Mouse (Mus musculus): ENCODE data around the gene Dapk1. TPM values are rescaled to one million over a fixed set of nuclear protein-coding genes. Genes with fewer than 3 reads are reported as not detected.
A peak's percentile ranks its signal among the peaks of the same experiment; 100 is the strongest.

Dapk1 gene
- total RNA-seq, 2 experiments from 2014 or later: 2.2 to 5.1 TPM

DNA sequence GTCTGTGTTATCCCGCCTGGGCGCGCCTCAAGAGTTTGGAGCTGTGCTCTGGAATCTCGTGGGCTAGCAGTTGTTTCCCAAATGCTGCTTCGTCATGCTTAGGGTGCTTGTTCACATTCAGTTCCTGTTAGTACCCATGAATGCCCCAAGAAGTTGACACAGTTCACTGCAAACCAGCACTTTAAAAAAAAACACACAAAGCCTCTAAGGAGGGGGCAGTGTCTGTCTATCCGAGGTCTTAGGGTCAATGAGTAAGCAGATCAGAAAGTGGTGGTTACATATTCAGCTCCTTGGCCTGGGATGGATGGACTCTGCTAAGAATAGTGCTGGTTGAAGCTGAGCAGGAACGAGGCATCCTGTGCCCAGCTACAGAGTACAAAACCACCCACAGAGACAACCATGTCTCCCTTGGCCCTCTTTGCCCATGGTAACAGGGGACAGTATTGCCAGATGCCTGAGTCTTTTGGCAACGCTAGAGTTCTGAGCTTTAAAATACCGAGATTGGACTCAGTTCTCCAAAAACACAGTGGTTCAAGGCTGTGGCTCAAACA is 59.0 kb downstream of the Dapk1 start:
- peak; percentile 37 for ATAC-seq (replicated peaks; ENCODE audit: poor library complexity)

DNA sequence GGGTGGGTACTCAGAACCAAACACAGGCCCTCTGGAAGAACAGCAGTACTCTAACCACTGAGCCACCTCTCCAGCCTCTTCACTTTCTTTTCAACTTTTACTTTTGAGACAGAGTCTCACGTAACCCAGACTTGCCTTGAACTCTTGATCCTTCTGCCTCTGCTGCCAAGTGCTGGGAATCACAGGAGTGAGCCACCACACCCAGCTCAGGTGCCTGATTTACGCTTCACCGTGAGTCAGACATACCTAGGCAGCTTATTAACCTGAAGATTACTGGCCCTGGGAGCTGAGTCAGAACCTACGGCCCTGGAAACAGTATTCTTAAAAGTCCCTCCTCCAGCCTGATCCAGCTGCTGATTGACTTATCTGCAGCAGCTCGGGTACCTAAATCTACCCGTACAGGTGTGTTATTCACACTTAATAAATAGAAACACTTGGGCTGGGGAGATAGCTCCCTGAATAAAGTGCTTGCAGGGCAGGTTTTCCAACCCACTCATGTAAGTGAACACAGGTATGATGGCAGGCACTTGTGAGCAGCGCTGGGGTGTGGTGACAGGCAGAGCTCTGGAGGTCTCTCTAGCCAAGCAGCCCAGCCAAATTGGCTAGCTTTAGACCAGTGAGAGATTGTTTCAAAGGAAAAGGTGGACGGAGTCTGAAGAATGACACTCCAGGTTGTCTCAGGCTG is 60.9 kb downstream of the Dapk1 start:
- no peak for ATAC-seq (replicated peaks; ENCODE audit: poor library complexity)

DNA sequence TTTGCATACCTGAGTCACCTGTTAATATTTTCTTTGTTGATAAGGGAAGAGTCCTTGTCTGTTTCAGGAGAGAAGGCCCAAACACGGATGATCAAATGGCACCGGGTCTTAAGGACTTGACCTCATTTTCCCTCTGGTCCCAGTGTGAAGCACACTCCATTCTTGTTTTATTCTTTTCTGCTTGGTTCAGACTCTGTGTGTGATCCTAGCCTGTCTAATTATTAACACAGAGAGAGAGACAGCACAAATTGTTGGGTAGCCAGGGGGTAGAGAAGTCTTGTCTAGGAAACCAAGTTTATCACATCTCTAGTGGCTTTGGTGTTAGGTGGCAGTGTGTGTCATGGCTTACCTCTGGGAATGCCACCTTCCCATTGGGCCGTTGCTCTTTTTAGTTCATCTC is 62.3 kb downstream of the Dapk1 start:
- ATAC-seq (replicated peaks; ENCODE audit: poor library complexity): no peak

- ATAC-seq (replicated peaks; ENCODE audit: poor library complexity): no peak
Observed at GRCm38 (mm10) chr13:60664816-60665215, 63.1 kb downstream of the Dapk1 start.

GRCm38 (mm10) chr13:60665402-60665801 is 63.7 kb downstream of the Dapk1 start:
- ATAC-seq (replicated peaks; ENCODE audit: poor library complexity): no peak

GRCm38 (mm10) chr13:60668036-60668435 is 66.3 kb downstream of the Dapk1 start:
- no peak for ATAC-seq (replicated peaks; ENCODE audit: poor library complexity)

GRCm38 (mm10) chr13:60670605-60671004 is 68.9 kb downstream of the Dapk1 start:
- ATAC-seq (replicated peaks; ENCODE audit: poor library complexity): peak; percentile 59

DNA sequence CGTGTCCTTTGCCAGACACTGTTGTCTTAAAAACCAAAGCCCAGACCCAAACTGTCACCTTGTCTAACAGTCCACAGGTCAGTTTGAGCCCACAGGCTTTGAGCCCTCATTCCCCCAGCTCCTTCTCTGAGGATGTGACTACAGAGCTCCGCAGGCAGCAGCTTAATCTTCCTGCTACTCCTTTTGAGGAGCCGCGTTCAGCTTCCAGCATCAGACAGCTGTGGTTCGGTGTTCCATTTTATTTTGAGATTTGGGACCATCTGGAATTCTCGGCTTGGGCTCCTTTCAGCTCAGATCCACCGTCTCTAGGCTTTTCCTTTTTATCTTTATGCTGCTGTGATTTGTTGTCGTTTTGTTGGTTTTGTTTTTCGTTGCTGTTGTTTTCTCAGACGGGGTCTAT is 69.5 kb downstream of the Dapk1 start:
- no peak for ATAC-seq (replicated peaks; ENCODE audit: poor library complexity)

DNA sequence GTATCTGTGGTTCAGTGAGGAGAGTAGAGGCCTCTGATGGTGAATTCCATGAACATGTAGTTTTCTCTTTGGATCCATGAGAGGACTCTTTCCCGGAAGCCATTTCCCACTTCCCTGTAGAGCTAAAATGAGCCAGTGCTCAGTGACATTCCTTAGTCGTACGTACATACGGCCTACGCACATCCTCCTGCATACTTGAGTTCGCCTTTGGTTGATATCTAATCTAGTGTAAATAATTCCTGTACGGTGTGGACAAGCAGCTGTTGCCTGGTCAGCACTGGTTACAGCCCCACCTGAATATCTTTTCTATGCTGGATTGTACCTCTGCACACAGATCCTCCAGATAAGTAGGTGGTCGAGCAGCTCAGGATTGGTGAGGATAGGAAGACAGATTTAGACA is 70.5 kb downstream of the Dapk1 start:
- ATAC-seq (replicated peaks; ENCODE audit: poor library complexity): no peak

DNA sequence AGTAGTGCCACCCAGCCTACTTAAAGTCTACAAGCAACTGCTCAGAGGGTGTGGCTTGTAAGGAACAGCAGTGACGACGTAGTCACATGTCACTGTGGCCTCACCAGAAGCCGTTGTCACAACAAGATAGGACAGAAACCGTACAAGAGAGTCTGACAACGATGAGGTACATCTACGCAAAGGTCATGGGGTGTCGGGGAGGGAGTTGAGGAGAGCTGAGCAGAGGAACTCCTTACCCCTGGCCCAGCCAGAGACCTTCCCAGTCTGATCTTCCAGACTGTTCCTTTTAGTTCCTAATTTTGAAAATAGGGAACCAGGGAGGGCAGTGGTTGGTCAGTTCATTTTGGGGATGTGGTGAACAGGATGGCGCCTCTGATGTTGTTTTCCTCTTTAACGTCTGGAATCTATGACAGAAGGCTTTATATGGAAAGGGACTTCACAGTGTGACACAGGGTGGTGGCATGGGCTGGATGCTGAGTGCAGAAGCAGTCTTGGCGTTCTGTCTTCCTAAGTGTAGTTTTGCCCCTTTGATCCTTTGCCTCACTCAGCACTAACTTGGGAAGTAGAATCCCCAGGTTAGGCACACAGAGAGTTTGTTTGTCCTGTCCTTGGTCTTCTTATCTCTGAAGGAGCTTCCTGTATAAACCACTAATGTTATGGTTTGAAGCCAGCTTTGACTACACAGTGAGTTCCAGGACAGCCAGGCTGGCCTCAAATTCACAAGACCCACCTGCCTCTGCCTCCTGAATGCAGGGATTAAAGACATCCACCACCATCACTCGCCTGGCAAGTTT is 71.3 kb downstream of the Dapk1 start:
- peak; percentile 70 for ATAC-seq (replicated peaks; ENCODE audit: poor library complexity)

DNA sequence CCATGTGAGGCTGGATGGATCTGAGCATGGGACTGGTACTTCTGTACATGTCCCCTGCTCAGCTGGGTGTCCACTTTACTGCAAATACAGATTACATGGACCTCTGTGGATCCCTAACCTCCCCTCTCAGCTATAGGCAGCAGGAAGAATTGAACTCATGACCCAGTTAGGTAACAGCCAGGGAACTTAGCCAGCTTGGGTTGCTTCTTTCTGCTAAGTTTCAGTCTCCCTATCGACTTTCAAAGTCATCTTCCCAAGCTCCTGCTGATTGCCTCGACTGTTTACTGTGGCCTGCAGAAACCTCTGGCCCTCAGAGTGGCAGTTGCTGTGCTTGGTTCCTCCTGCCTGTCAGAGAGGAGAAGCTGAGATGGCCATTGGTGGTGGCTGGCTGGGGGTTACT is 72.6 kb downstream of the Dapk1 start:
- peak; percentile 13 for ATAC-seq (replicated peaks; ENCODE audit: poor library complexity)

GRCm38 (mm10) chr13:60674911-60675310 is 73.2 kb downstream of the Dapk1 start:
- no peak for ATAC-seq (replicated peaks; ENCODE audit: poor library complexity)

DNA sequence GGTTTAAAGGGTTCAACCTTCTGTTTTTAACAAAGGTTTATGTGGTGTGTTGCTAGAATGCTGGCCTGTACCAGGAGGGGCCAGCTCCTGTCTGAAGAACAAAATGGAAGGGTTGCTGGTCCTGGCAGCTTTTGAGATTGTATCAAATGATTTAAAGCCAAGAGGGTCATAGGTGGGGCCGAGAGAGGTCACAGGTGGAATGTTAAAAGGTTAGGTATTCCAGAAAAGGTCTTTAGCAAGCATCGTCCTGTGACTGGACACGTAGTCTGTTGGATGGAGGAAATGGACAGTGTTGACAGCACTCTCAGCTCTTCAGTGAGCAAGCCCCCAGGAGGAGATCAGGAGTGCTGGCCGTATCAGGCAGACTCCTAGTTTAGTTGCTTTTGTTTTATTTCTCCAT is 73.7 kb downstream of the Dapk1 start:
- ATAC-seq (replicated peaks; ENCODE audit: poor library complexity): no peak

- no peak for ATAC-seq (replicated peaks; ENCODE audit: poor library complexity)
Observed at GRCm38 (mm10) chr13:60678912-60679311, 77.2 kb downstream of the Dapk1 start.

- ATAC-seq (replicated peaks; ENCODE audit: poor library complexity): no peak
Observed at GRCm38 (mm10) chr13:60682714-60683695, 81.3 kb downstream of the Dapk1 start.

DNA sequence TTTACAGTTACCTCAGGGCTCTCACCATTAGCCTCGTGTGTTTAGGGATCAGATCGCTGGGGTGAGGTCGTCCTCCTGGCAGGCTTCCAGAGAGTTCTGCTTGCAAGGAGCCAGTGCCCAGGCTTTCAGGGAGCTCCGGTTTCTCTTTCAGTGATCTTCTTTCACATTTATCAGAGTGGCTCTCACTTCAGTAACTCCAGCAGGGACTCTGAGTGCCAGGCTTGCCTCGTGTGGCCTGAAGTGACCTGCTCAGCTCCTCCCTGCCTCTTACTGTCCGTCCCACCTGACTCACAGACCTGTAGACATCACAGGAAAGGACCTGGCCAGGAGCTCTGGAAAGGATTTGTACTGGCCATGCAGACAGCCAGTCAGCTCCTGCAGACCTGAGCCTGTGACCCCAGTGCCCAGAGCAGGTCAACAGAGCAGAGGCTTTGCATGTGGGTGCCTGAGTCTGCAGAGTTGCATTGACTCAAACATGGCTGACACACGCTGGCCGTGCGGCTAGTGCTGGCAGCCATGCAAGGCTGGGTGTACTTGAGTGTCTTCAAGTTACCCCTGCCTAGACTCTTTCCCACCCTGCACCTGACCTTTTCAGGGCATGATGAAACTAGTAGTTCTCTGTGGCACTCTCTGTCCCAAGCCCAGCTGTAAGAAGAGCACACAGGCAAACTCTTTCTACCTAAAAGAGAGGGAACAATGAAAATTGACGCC is 82.5 kb downstream of the Dapk1 start:
- 0 out of 2 replicates have a peak, but pooled peaks have one; percentile 10 for ATAC-seq (replicated peaks; ENCODE audit: poor library complexity)

DNA sequence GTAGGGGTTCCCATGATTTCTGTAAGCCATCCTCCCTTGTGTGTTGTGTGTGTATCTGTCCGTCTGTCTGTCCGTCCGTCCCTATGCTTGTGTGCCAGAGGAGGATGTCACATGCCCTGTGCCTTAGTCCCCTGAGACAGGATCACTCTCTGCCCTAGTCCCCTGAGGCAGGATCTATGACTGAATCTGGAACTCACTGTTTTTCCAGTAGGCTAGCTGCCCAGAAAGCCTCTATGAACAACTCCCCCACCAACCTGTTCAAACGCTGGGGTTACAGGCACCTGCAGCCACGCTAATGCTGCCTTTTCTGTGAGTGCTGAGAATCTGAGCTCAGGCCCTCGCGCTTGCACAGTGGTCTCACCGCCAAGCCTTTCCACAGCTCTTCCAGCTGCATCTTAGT is 83.1 kb downstream of the Dapk1 start:
- ATAC-seq (replicated peaks; ENCODE audit: poor library complexity): no peak

- no peak for ATAC-seq (replicated peaks; ENCODE audit: poor library complexity)
Observed at GRCm38 (mm10) chr13:60685216-60685615, 83.5 kb downstream of the Dapk1 start.

DNA sequence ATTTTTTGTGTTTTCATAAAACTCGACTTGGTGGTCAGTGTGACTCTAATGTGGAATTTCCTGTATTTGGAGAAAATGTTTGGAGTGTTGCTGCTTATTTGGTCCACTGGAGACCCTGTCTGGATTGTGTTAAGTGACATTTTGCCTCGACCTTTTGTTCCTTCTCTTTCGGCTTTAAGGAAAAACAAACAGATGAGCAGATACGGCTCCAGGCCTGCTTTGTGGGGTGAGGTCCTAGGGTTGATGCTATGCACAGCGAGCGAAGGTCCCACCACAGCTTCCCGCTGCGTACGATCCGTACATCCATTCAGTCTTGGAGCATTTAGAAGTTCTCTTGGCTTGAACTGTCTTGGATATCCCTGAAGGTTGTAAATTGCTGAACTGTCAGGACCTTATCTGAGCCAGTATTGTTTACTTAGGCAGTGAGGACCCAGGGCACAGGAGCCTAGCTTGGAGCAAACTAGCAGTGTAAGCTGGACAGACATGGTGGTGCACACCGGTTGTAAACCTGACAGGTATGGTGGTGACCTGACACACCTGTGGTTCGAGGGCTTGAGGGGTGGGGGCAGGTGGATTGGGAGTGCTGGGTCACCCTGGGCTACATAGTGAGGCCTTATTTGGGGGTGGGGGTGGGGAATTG is 84.4 kb downstream of the Dapk1 start:
- ATAC-seq (replicated peaks; ENCODE audit: poor library complexity): no peak

DNA sequence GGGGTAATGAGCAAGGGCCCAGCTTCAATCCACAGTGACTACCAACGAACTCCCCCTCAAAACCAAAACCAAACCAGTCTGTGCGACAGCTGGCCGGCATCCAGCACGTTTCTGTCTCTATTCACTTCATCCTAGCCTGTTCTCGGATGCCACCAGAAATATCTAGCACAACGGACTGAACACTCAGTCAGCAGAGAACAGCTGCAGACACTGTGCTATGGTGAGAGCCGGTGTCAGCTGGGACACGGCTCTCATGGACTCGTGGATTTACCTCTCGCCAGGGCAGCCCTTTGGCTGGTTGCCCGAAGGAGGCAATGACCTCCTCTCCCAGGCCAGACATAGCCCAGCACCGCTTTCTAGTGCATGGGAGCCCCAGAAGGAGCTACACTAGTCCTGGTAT is 85.2 kb downstream of the Dapk1 start:
- ATAC-seq (replicated peaks; ENCODE audit: poor library complexity): no peak

Data from megakaryocyte progenitor cell, adult 5-6 weeks (primary cell).